ENCODE assay signal across 17 mouse cellular contexts in genomic region chr5:3356261-3356778, GRCm38 (mm10). TPM values are rescaled to one million over a fixed set of nuclear protein-coding genes. Genes with fewer than 3 reads are reported as not detected.
DNase-seq lines count a peak whose midpoint lies in the region; ATAC-seq and TF ChIP-seq lines count a peak whose summit lies in the region.
"Had no signal": no experiment of that assay in that cellular context is flagged by ENCODE, and none has a peak within 500 bp of the region (broad histone marks: within the 10 kb centered on the region; RNA-seq: fewer than 3 reads in every experiment).

No protein-coding gene starts in this region.

- ATAC-seq in liver, postnatal 0 days = no peak
- ATAC-seq in heart, embryonic 16.5 days (replicated peaks; ENCODE audit: extremely low read depth, insufficient read depth, low FRiP score) = no peak
- no peak for ATAC-seq in lung, postnatal 0 days

- peak overlapping the region; percentile 30; the same call in 1 of the 2 replicates for H3K27ac ChIP-seq in liver, postnatal 0 days (ENCODE audit: low read depth)
- H3K27ac ChIP-seq in CH12.LX (ENCODE audit: insufficient read depth, low read depth) = peak overlapping the region; percentile 97
- peak overlapping the region; percentile 76 for H3K27ac ChIP-seq in heart, embryonic 16.5 days (ENCODE audit: low read length)
- no peak overlapping the region for H3K27ac ChIP-seq in lung, postnatal 0 days (ENCODE audit: low read length)
- H3K27ac ChIP-seq: hindbrain, embryonic 10.5 days; limb, embryonic 12.5 days; neural tube, embryonic 12.5 days had no signal

- H3K36me3 ChIP-seq in liver, postnatal 0 days (replicated peaks; ENCODE audit: insufficient read depth, low read length) = no peaks in the 10 kb centered on the region
- peaks cover 0 to 27% of the 10 kb centered on the region in 2 experiments for H3K36me3 ChIP-seq in CH12.LX (replicated peaks in 1 of 2; ENCODE audit: control insufficient read depth in 1 of 2, insufficient read depth in 1 of 2, low read length in 1 of 2)
- H3K36me3 ChIP-seq in heart, embryonic 16.5 days (ENCODE audit: control insufficient read depth, insufficient read depth) = no peaks in the 10 kb centered on the region
- no peaks in the 10 kb centered on the region for H3K36me3 ChIP-seq in lung, postnatal 0 days (ENCODE audit: insufficient read depth, low read length)
- H3K36me3 ChIP-seq: hindbrain, embryonic 10.5 days; limb, embryonic 12.5 days; neural tube, embryonic 12.5 days had no signal

- H3K79me2 ChIP-seq in CH12.LX (replicated peaks; ENCODE audit: control insufficient read depth, extremely low read depth, insufficient read depth, poor library complexity, severe bottlenecking) = peaks cover 70% of the 10 kb centered on the region

- peak overlapping the region; percentile 28; the same call in 1 of the 2 replicates for H3K4me2 ChIP-seq in liver, postnatal 0 days (ENCODE audit: low read depth, low read length)
- H3K4me2 ChIP-seq in CH12.LX (ENCODE audit: insufficient read depth, low read depth, poor library complexity, severe bottlenecking) = peak overlapping the region; percentile 90
- peak overlapping the region; percentile 36; the same call in 1 of the 2 replicates for H3K4me2 ChIP-seq in heart, embryonic 16.5 days (ENCODE audit: low read depth, low read length)
- H3K4me2 ChIP-seq in lung, postnatal 0 days (replicated peaks; ENCODE audit: low read depth, low read length) = no peak overlapping the region
- H3K4me2 ChIP-seq: limb, embryonic 12.5 days; neural tube, embryonic 12.5 days had no signal

- TF ChIP-seq CTCF in liver, postnatal 0 days (IDR thresholded peaks at IDR 0.05; ENCODE audit: low read depth) = no peak
- no peak for TF ChIP-seq CTCF in CH12.LX (conservative IDR thresholded peaks at IDR 0.05 in 1 of 2, IDR thresholded peaks at IDR 0.05 in 1 of 2; ENCODE audit: low read depth in 2 of 2, low read length in 2 of 2)
- no peak for TF ChIP-seq CTCF in lung, postnatal 0 days (IDR thresholded peaks at IDR 0.05)

- no peak; the same call in 1 of the 2 replicates for TF ChIP-seq POLR2A in CH12.LX (IDR thresholded peaks at IDR 0.05; ENCODE audit: low read depth, low read length)

- in situ Hi-C loops in CH12.LX (cut with MboI; ENCODE audit: low pct_ligation_motif_present, low pct_unique_long_range_greater_than_20kb, low sequenced_read_pairs) = no loop called here

- no peak for TF ChIP-seq EP300 in liver, postnatal 0 days (IDR thresholded peaks at IDR 0.05; ENCODE audit: low read depth)
- TF ChIP-seq EP300 in CH12.LX (IDR thresholded peaks at IDR 0.05; ENCODE audit: low read length) = 0 out of 2 replicates have a peak, but pooled peaks have one; percentile 17
- no peak for TF ChIP-seq EP300 in lung, postnatal 0 days (IDR thresholded peaks at IDR 0.05)

- no peak overlapping the region for H3K4me3 ChIP-seq in liver, postnatal 0 days (ENCODE audit: low read depth, low read length)
- H3K4me3 ChIP-seq in CH12.LX (replicated peaks in 1 of 3; ENCODE audit: low read depth in 2 of 3, low read length in 2 of 3, poor library complexity in 1 of 3) = peak overlapping the region; percentile 8 to 27 (median 15)
- no peak overlapping the region for H3K4me3 ChIP-seq in heart, embryonic 16.5 days (ENCODE audit: low read length)
- no peak overlapping the region for H3K4me3 ChIP-seq in lung, postnatal 0 days (ENCODE audit: low read depth, low read length)
- H3K4me3 ChIP-seq: hindbrain, embryonic 10.5 days; limb, embryonic 12.5 days; neural tube, embryonic 12.5 days had no signal

- H3K9me3 ChIP-seq in liver, postnatal 0 days (ENCODE audit: low read length) = no peaks in the 10 kb centered on the region
- H3K9me3 ChIP-seq in CH12.LX (replicated peaks; ENCODE audit: low read length) = no peaks in the 10 kb centered on the region
- no peaks in the 10 kb centered on the region for H3K9me3 ChIP-seq in heart, embryonic 16.5 days (replicated peaks; ENCODE audit: control insufficient read depth, low read length)
- H3K9me3 ChIP-seq in lung, postnatal 0 days (ENCODE audit: low read length) = no peaks in the 10 kb centered on the region
- H3K9me3 ChIP-seq: G1E; hindbrain, embryonic 10.5 days; limb, embryonic 12.5 days; neural tube, embryonic 12.5 days had no signal

- H3K27me3 ChIP-seq in liver, postnatal 0 days (ENCODE audit: insufficient read depth, low read length) = no peaks in the 10 kb centered on the region
- H3K27me3 ChIP-seq in CH12.LX (replicated peaks) = no peaks in the 10 kb centered on the region
- no peaks in the 10 kb centered on the region for H3K27me3 ChIP-seq in heart, embryonic 16.5 days (ENCODE audit: control insufficient read depth, insufficient read depth, low read length)
- no peaks in the 10 kb centered on the region for H3K27me3 ChIP-seq in lung, postnatal 0 days (replicated peaks; ENCODE audit: insufficient read depth, low read length)
- H3K27me3 ChIP-seq: limb, embryonic 12.5 days; neural tube, embryonic 12.5 days had no signal

- no peak for TF ChIP-seq RAD21 in CH12.LX (IDR thresholded peaks at IDR 0.05; ENCODE audit: low read depth, low read length)

- dilution Hi-C loops in CH12.LX (cut with MboI; ENCODE audit: extremely low pct_ligation_motif_present, extremely low pct_unique_long_range_greater_than_20kb, low sequenced_read_pairs) = no loop called here

- 59% methylated on average over 10 of the region's 10 CpGs for WGBS in liver, postnatal 0 days (ENCODE audit: insufficient replicate concordance)
- WGBS in heart, embryonic 16.5 days = 47% methylated on average over 10 of the region's 10 CpGs
- WGBS in lung, postnatal 0 days = 70% methylated on average over 10 of the region's 10 CpGs

- peaks cover 28% of the 10 kb centered on the region for H3K4me1 ChIP-seq in liver, postnatal 0 days (ENCODE audit: insufficient read depth)
- peaks cover 22 to 87% of the 10 kb centered on the region in 2 experiments for H3K4me1 ChIP-seq in CH12.LX (ENCODE audit: control insufficient read depth in 1 of 2, insufficient read depth in 2 of 2)
- peaks cover 29% of the 10 kb centered on the region for H3K4me1 ChIP-seq in heart, embryonic 16.5 days (ENCODE audit: control insufficient read depth, insufficient read depth, low read length)
- H3K4me1 ChIP-seq in lung, postnatal 0 days (ENCODE audit: insufficient read depth, low read depth, low read length) = peaks cover 4% of the 10 kb centered on the region; the same call in 1 of the 2 replicates
- H3K4me1 ChIP-seq: hindbrain, embryonic 10.5 days; limb, embryonic 12.5 days; neural tube, embryonic 12.5 days had no signal

- no peak overlapping the region for H3K9ac ChIP-seq in liver, postnatal 0 days (replicated peaks)
- peak overlapping the region; percentile 57 for H3K9ac ChIP-seq in CH12.LX (ENCODE audit: insufficient read depth, low read depth)
- H3K9ac ChIP-seq in heart, embryonic 16.5 days (ENCODE audit: low read length) = no peak overlapping the region
- H3K9ac ChIP-seq in lung, postnatal 0 days (replicated peaks; ENCODE audit: low read depth) = no peak overlapping the region
- H3K9ac ChIP-seq: limb, embryonic 12.5 days; neural tube, embryonic 12.5 days had no signal

- DNase-seq in heart, adult 11 months = peak; percentile 83
- no peak for DNase-seq in heart, postnatal 14 days
- no peak for DNase-seq in liver, postnatal 0 days
- DNase-seq in liver (no peak), CH12.LX (ENCODE audit: extremely low read depth) (no peak)
- no peak for DNase-seq in lung, postnatal 36 days
- DNase-seq in lung, postnatal 0 days (ENCODE audit: low spot score) = no peak
- DNase-seq: cerebellum, adult 9-10 months; embryo, embryonic 11 days; gastrocnemius, postnatal 36 days; lung, adult 2 months; right cerebral cortex, postnatal 4 days had no signal

- intact Hi-C loops in heart, postnatal 14 days (cut with DNase I) = no loop called here

TF ChIP-seq in CH12.LX, 34 proteins besides CTCF, POLR2A, EP300 and RAD21 (continues in another document):
- no peak for TF ChIP-seq MAZ (IDR thresholded peaks at IDR 0.05; ENCODE audit: low read depth, low read length)
- TF ChIP-seq ZNF384 (IDR thresholded peaks at IDR 0.05; ENCODE audit: low read depth, low read length) = 0 out of 2 replicates have a peak, but pooled peaks have one; percentile 7
- no peak for TF ChIP-seq MYC (IDR thresholded peaks at IDR 0.05; ENCODE audit: low read depth, low read length)
- TF ChIP-seq ZKSCAN1 (IDR thresholded peaks at IDR 0.05; ENCODE audit: borderline replicate concordance, low read depth, low read length) = no peak
- no peak for TF ChIP-seq USF1 (IDR thresholded peaks at IDR 0.05; ENCODE audit: low read depth, low read length)
- peak; percentile 40; the same call in 1 of the 2 replicates for TF ChIP-seq ETS1 (conservative IDR thresholded peaks at IDR 0.05; ENCODE audit: low read depth, low read length)
- TF ChIP-seq IRF4 (IDR thresholded peaks at IDR 0.05; ENCODE audit: low read depth, low read length) = peak; percentile 78
- TF ChIP-seq NELFE (IDR thresholded peaks at IDR 0.05; ENCODE audit: low read depth, low read length) = no peak
- TF ChIP-seq E2F4 (IDR thresholded peaks at IDR 0.05; ENCODE audit: insufficient replicate concordance, low read depth, low read length) = 0 out of 2 replicates have a peak, but pooled peaks have one; percentile 12
- no peak for TF ChIP-seq USF2 (conservative IDR thresholded peaks at IDR 0.05; ENCODE audit: low read depth, low read length)
- no peak for TF ChIP-seq POLR2AphosphoS2 (IDR thresholded peaks at IDR 0.05; ENCODE audit: low read depth, low read length)
- no peak for TF ChIP-seq KAT2A (IDR thresholded peaks at IDR 0.05; ENCODE audit: insufficient replicate concordance, low read length)
- TF ChIP-seq ELF1 (IDR thresholded peaks at IDR 0.05; ENCODE audit: low read depth, low read length) = peak; percentile 12; the same call in 1 of the 2 replicates
- TF ChIP-seq TCF12 (IDR thresholded peaks at IDR 0.05; ENCODE audit: low read depth, low read length) = no peak
- no peak for TF ChIP-seq ZC3H11A (IDR thresholded peaks at IDR 0.05; ENCODE audit: low read depth, low read length)
- TF ChIP-seq NRF1 (IDR thresholded peaks at IDR 0.05; ENCODE audit: low read depth, low read length) = no peak
- no peak for TF ChIP-seq MEF2A (IDR thresholded peaks at IDR 0.05; ENCODE audit: borderline replicate concordance, low read depth, low read length)
- TF ChIP-seq SMC3 (IDR thresholded peaks at IDR 0.05; ENCODE audit: low read depth, low read length) = no peak; the same call in 1 of the 2 replicates
- TF ChIP-seq BHLHE40 (IDR thresholded peaks at IDR 0.05; ENCODE audit: low read depth, low read length) = peak; percentile 55
- no peak for TF ChIP-seq UBTF (IDR thresholded peaks at IDR 0.05; ENCODE audit: low read depth, low read length)

RNA-seq across cellular contexts. Expression of gene Cdk6, which starts 15.0 kb away (rescaled TPM):
- 10 to 100 TPM; 22.9 to 26.1 TPM for total RNA-seq in heart, postnatal 14 days (2021)
- 17.1 and 17.3 TPM in 2 replicates for polyA plus RNA-seq in liver, postnatal 0 days (2015; fragmentation: Nextera tagmentation; extraction: Ambion mirVana)
- total RNA-seq in CH12.LX (2012; rRNA removed) (141 and 171 TPM in 2 replicates), CH12.LX (2014; rRNA removed) (34.7 and 40.4 TPM in 2 replicates)
- polyA plus RNA-seq in CH12.LX (2012; ENCODE audit: insufficient read length, low read depth) = 45.2 and 50.8 TPM in 2 replicates
- 37.7 and 39.3 TPM in 2 replicates for polyA plus RNA-seq in heart, embryonic 16.5 days (2015; fragmentation: Nextera tagmentation; extraction: Ambion mirVana)
- polyA plus RNA-seq in lung, postnatal 0 days (2015; fragmentation: Nextera tagmentation; extraction: Ambion mirVana) = 19.7 and 27.7 TPM in 2 replicates

Comparison
In these comparisons a context has a peak if more than half of its experiments do, and no peak if none do; other contexts are left out.
1. H3K4me3 ChIP-seq: peak in CH12.LX (3 of 3); none in liver, postnatal 0 days (single experiment), heart, embryonic 16.5 days (single experiment) and lung, postnatal 0 days (single experiment).